Mouse (Mus musculus) small intestine, adult 2 months (tissue): ENCODE results near the gene Ccnd3.

Source experiments
- CTCF ChIP-seq: fragments of 200-500 bp; IDR thresholded peaks from 2 replicates; pipeline ENCODE4 v1.5.1; 2012; ENCODE audit warnings: low read depth, mild to moderate bottlenecking, control low read depth, inconsistent platforms, low read length, moderate library complexity, mixed read lengths; ENCODE audit not compliant: insufficient replicate concordance, insufficient read length; ENCODE audit errors: extremely low read depth
- POLR2A ChIP-seq: fragments of 200-500 bp; IDR thresholded peaks from 2 replicates; pipeline ENCODE4 v1.6.1; 2012; ENCODE audit warnings: low read depth, mild to moderate bottlenecking, control low read depth, inconsistent platforms, low read length, moderate library complexity

DNA sequence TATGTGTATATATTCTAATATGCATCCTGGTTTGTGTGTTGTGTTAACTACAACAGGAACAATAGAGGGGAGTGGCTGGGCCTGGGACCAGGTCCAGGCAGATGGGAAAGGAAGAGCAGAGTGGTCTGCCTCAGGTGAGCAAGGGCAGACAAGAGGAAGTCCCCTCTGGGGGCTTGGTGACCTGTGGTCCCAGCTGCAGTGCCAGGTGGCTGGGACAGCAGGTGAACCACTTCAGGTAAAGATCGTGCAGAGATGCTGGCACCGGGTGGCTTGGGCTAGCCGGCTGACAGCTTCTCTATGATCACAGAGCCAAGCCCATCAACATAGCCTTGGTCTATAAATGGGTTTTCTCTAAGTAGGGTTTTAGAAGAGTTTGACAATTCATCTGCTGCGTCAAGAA lies 34.7 kb upstream of the Ccnd3 start:
- TF ChIP-seq POLR2A (no peak), CTCF (no peak)
